Mouse (Mus musculus): ENCODE results near the gene Klrb1a.
"Not testable (repeated sequence)": the region's sequence is repeated elsewhere in the genome, so short reads cannot be mapped to it uniquely, and the experiment has no call there.

The Klrb1a gene

DNA sequence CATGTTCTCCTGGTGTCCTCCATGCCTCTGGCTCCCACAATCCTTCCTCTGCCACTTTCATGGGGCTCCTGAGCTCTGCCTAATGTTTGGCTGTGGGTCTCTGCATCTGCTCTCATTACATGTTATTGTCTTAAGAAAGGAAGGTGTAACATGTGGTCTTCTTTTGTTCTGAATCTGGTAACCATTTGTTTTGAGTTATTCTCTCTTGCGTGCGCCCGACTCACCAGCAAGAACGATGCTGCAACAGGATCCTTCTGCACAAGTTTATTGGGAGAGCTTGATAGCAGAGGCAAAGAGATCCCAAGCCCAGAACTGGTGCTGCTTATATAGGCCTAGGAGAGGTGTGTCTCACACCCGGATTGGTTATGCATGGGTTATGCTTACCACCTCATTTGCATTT, at the start of gene Klrb1a:
Gene Klrb1a (minus strand): TSS at position 101 of the 400 bp plus-strand sequence.
- in situ Hi-C loops (cut with MseI, MboI): not testable (repeated sequence)

DNA sequence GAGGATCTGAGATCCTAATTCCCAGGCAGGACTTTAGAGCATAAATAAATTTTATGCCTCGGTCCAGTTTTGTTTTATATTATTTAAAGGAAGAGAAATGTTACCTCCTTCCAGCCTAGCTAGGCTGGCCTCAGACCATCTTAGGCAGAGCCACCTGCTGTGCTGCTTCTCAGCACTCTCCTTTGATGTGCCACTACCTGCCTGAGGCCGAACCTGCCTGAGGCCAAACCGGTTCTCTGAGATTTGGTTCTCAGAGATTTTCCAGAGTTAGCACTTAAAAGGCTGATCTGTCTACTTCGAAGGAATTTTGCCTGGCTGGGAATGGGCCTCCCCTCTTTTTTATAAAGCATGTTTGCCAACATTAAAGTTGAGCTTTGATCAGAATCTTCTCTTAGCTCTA, 46.6 kb upstream of the Klrb1a start:
- in situ Hi-C loops (cut with MseI, MboI): no loop called here

GRCm38 (mm10) chr6:128662206-128662605, 38.9 kb upstream of the Klrb1a start, which contains the start of gene Clec2h:
TSS of gene Clec2h (plus strand) at chr6:128662385.
- in situ Hi-C loops (cut with MseI, MboI): no loop called here

- in situ Hi-C loops (cut with MseI, MboI): no loop called here
Measured at GRCm38 (mm10) chr6:128661249-128661648, 37.9 kb upstream of the Klrb1a start.

DNA sequence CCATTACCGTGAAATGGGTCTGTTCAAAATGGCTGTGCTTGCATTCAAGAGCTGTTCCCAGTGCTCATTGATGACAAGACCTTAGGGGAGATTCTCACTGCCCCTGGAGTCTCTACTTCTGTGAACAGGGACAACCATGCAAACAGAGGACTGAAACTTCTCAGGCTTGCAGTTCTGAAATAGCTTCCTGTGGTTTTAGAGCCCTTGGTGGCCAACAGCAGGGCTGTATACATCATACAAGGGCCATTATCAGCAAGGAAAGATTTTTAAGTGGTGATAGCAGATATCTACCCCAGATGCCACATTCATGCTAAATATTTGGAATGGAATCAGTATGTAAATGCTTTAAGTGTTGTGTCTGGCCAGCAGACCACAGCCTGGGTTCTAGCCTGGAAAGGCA, 29.6 kb upstream of the Klrb1a start:
- in situ Hi-C loops (cut with MseI, MboI): no loop called here

GRCm38 (mm10) chr6:128650827-128651226, 27.5 kb upstream of the Klrb1a start:
- in situ Hi-C loops (cut with MseI, MboI): not testable (repeated sequence)

GRCm38 (mm10) chr6:128650187-128650586, 26.9 kb upstream of the Klrb1a start:
- in situ Hi-C loops (cut with MseI, MboI): no loop called here

GRCm38 (mm10) chr6:128649681-128650080, 26.3 kb upstream of the Klrb1a start:
- in situ Hi-C loops (cut with MseI, MboI): no loop called here

GRCm38 (mm10) chr6:128645708-128646107, 22.4 kb upstream of the Klrb1a start:
- in situ Hi-C loops (cut with MseI, MboI): not testable (repeated sequence)

- in situ Hi-C loops (cut with MseI, MboI): not testable (repeated sequence)
Measured at GRCm38 (mm10) chr6:128644694-128645093, 21.4 kb upstream of the Klrb1a start.

DNA sequence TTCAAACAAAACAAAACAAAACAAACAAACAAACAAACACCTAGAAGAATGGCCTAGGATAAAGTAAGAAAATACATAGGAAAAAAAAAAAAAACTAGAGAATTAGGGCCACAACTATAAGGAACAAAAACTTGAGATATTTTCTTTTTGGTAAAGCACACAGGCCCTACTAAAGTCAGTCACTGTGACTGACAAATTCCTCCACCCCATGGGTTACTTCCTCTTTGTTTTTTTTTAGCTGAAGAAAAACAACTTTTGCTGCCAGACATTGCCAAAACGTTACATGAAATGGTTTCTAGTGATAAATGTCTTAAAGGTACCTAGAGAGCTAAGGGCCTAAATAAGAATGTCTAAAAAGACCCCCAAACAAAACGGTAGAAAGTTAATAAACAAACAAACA, 20.7 kb upstream of the Klrb1a start:
- in situ Hi-C loops (cut with MseI, MboI): no loop called here

GRCm38 (mm10) chr6:128641116-128641716, 17.9 kb upstream of the Klrb1a start:
- in situ Hi-C loops (cut with MseI, MboI): no loop called here

DNA sequence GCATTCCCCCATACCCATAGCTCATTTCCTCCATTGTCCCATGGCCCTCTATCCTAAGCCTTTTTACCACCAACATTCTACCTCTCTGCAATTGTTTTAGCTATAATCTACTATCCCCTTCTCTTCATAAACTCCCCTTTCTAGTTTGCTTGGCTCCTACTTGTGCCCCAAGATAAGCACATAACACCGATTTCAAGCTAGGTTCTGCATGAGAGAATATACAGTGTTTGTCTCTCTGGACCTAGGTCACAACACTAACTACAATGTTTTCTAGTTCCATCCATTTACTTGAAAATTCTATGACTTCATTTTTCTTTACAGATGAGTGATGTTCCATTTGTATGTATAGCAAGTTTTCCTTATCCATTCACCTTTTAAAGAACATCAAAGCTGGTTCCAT, 17.3 kb upstream of the Klrb1a start:
- in situ Hi-C loops (cut with MseI, MboI): no loop called here

GRCm38 (mm10) chr6:128630912-128631905, 7.9 kb upstream of the Klrb1a start:
- in situ Hi-C loops (cut with MseI, MboI): loop anchor here (5.0 to 10.0 kb wide), 2 partner anchors 124 to 126 kb away; no protein-coding TSS in a partner anchor

GRCm38 (mm10) chr6:128629771-128630739, 6.7 kb upstream of the Klrb1a start:
- in situ Hi-C loops (cut with MseI, MboI): loop anchor here (5.0 to 10.0 kb wide), 2 partner anchors 125 to 127 kb away; no protein-coding TSS in a partner anchor

- in situ Hi-C loops (cut with MseI, MboI): not testable (repeated sequence)
Measured at GRCm38 (mm10) chr6:128625246-128625645, 1.9 kb upstream of the Klrb1a start.

GRCm38 (mm10) chr6:128624425-128624824, 1.1 kb upstream of the Klrb1a start:
- in situ Hi-C loops (cut with MseI, MboI): no loop called here

GRCm38 (mm10) chr6:128622733-128623132, 600 bp downstream of the Klrb1a start:
- in situ Hi-C loops (cut with MseI, MboI): no loop called here

DNA sequence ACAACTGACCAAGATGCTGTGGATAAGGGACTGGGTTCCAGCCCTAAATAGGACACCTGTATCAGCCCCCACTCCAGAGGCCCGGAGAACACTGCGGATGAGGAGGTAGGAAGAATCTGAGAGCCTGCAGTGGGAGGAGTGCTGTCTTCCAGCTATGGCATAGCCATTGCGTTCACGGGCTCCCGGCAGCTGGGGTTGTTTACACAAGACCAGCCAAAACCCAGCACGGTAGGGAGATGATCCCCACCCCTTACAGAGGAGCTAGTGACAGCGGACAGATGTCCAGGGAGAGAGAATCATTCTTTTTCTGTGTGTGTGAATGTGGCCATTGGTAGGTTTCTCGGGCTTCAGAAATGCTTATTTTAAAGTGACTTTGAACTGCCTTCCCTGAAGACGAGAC, 17.0 kb downstream of the Klrb1a start:
- in situ Hi-C loops (cut with MseI, MboI): loop anchor here (10.0 kb wide), 2 partner anchors 138 to 148 kb away; no protein-coding TSS in a partner anchor

DNA sequence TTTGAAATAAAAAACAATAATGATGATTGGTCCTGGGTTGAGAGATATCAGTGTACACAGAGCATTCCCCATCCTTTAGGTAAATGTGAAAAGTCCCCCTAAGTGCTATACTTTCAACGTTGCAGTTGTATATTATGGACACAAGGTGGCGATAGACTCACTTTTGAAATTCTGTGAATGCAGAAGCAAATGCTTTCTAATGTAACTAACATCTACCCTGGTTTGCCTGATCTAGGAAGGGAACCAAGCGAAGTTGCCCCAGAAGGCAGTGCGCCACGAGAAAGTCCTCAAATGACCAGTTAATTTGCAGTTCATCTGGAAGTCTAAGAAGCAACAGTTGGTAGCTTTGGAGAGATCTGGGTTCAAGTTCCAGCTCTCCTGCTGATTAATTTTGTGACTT, 18.8 kb downstream of the Klrb1a start:
- in situ Hi-C loops (cut with MseI, MboI): loop anchor here (10.0 kb wide), 2 partner anchors 140 to 150 kb away; no protein-coding TSS in a partner anchor
